Comparison of ENCODE assay signal across 8 mouse cellular contexts in genomic region chr9:15681855-15682466, GRCm38 (mm10). TPM values are rescaled to one million over a fixed set of nuclear protein-coding genes. Genes with fewer than 3 reads are reported as not detected.
DNase-seq lines count a peak whose midpoint lies in the region; ATAC-seq and TF ChIP-seq lines count a peak whose summit lies in the region.

No protein-coding gene starts in this region.

- TF ChIP-seq CTCF in intestine, postnatal 0 days (IDR thresholded peaks at IDR 0.05; ENCODE audit: low read depth): peak; percentile 97

- H3K27me3 ChIP-seq in embryonic facial prominence, embryonic 10.5 days (replicated peaks; ENCODE audit: low read depth, poor library complexity, severe bottlenecking): no peaks in the 10 kb centered on the region
- H3K27me3 ChIP-seq in intestine, postnatal 0 days (replicated peaks; ENCODE audit: control insufficient read depth, insufficient read depth, low read length): no peaks in the 10 kb centered on the region
- H3K27me3 ChIP-seq in midbrain, embryonic 13.5 days: no peaks in the 10 kb centered on the region
- no peaks in the 10 kb centered on the region for H3K27me3 ChIP-seq in stomach, embryonic 14.5 days (ENCODE audit: control insufficient read depth, insufficient read depth, low read length)

- no peak overlapping the region for H3K4me3 ChIP-seq in embryonic facial prominence, embryonic 10.5 days
- H3K4me3 ChIP-seq in intestine, postnatal 0 days (ENCODE audit: low read depth, low read length): no peak overlapping the region
- H3K4me3 ChIP-seq in midbrain, embryonic 13.5 days (replicated peaks): no peak overlapping the region
- no peak overlapping the region for H3K4me3 ChIP-seq in stomach, embryonic 14.5 days (ENCODE audit: low read depth, low read length)

- H3K36me3 ChIP-seq in embryonic facial prominence, embryonic 10.5 days (replicated peaks): no peaks in the 10 kb centered on the region
- H3K36me3 ChIP-seq in intestine, postnatal 0 days (ENCODE audit: control insufficient read depth, insufficient read depth): no peaks in the 10 kb centered on the region
- H3K36me3 ChIP-seq in midbrain, embryonic 13.5 days: no peaks in the 10 kb centered on the region
- no peaks in the 10 kb centered on the region for H3K36me3 ChIP-seq in stomach, embryonic 14.5 days (ENCODE audit: control insufficient read depth, insufficient read depth, low read length)

- H3K9me3 ChIP-seq in embryonic facial prominence, embryonic 10.5 days: no peaks in the 10 kb centered on the region
- H3K9me3 ChIP-seq in intestine, postnatal 0 days (ENCODE audit: control insufficient read depth): no peaks in the 10 kb centered on the region
- no peaks in the 10 kb centered on the region for H3K9me3 ChIP-seq in midbrain, embryonic 13.5 days
- no peaks in the 10 kb centered on the region for H3K9me3 ChIP-seq in stomach, embryonic 14.5 days (ENCODE audit: control insufficient read depth, low read depth, low read length)

- ATAC-seq in granulocyte monocyte progenitor cell, adult 5-6 weeks (replicated peaks; ENCODE audit: poor library complexity, severe bottlenecking): peak; percentile 60
- ATAC-seq in intestine, postnatal 0 days: peak; percentile 74; the same call in 1 of the 2 replicates
- ATAC-seq in midbrain, embryonic 13.5 days: peak; percentile 94
- ATAC-seq in stomach, embryonic 14.5 days (ENCODE audit: insufficient number of reproducible peaks, insufficient read depth, low FRiP score, low read depth): peak; percentile 83

- WGBS in embryonic facial prominence, embryonic 10.5 days: 59% methylated on average over 2 of the region's 2 CpGs
- 45% methylated on average over 2 of the region's 2 CpGs for WGBS in intestine, postnatal 0 days
- 49% methylated on average over 2 of the region's 2 CpGs for whole genome bisulfite sequencing in midbrain, embryonic 13.5 days
- 12% methylated on average over 2 of the region's 2 CpGs for WGBS in stomach, embryonic 14.5 days

- DNase-seq in spleen, adult 18-20 months: peak; percentile 12 to 38
- no peak for DNase-seq in spleen, adult 12 weeks (ENCODE audit: low spot score)
- DNase-seq in embryonic facial prominence, embryonic 10.5 days (ENCODE audit: low spot score): peak; percentile 69
- peak; percentile 78 to 84 for DNase-seq in left cerebral cortex, postnatal 25 days (ENCODE audit: low spot score in 2 of 2)

- H3K4me1 ChIP-seq in embryonic facial prominence, embryonic 10.5 days: no peaks in the 10 kb centered on the region
- no peaks in the 10 kb centered on the region for H3K4me1 ChIP-seq in intestine, postnatal 0 days (replicated peaks; ENCODE audit: control insufficient read depth, insufficient read depth, low read length)
- H3K4me1 ChIP-seq in midbrain, embryonic 13.5 days (replicated peaks): no peaks in the 10 kb centered on the region
- H3K4me1 ChIP-seq in stomach, embryonic 14.5 days (ENCODE audit: control insufficient read depth, insufficient read depth, low read length): no peaks in the 10 kb centered on the region

- intact Hi-C loops in left cerebral cortex, postnatal 25 days (cut with DNase I): loop anchor here (1.0 to 5.0 kb wide), 3 partner anchors 189 to 316 kb away; partner anchors contain the start of gene Smco4

- no peak overlapping the region; the same call in 1 of the 2 replicates for H3K27ac ChIP-seq in embryonic facial prominence, embryonic 10.5 days (replicated peaks)
- no peak overlapping the region for H3K27ac ChIP-seq in intestine, postnatal 0 days (ENCODE audit: low read depth, low read length)
- no peak overlapping the region for H3K27ac ChIP-seq in midbrain, embryonic 13.5 days
- H3K27ac ChIP-seq in stomach, embryonic 14.5 days (ENCODE audit: low read length): no peak overlapping the region

- no peak overlapping the region for H3K9ac ChIP-seq in intestine, postnatal 0 days (ENCODE audit: low read depth, low read length)
- H3K9ac ChIP-seq in midbrain, embryonic 13.5 days (replicated peaks): no peak overlapping the region
- H3K9ac ChIP-seq in stomach, embryonic 14.5 days (replicated peaks; ENCODE audit: low read depth, low read length): no peak overlapping the region

- H3K4me2 ChIP-seq in intestine, postnatal 0 days (replicated peaks; ENCODE audit: low read depth): no peak overlapping the region
- no peak overlapping the region for H3K4me2 ChIP-seq in midbrain, embryonic 13.5 days (replicated peaks)
- no peak overlapping the region for H3K4me2 ChIP-seq in stomach, embryonic 14.5 days (replicated peaks; ENCODE audit: low read depth, low read length)

RNA-seq across cellular contexts. Expression of gene Slc36a4, which starts 27.6 kb away (rescaled TPM):
- polyA plus RNA-seq in embryonic facial prominence, embryonic 10.5 days (2016; fragmentation: Nextera tagmentation; extraction: Ambion mirVana): 10.7 and 11.5 TPM in 2 replicates
- 11.8 and 12.1 TPM in 2 replicates for total RNA-seq in granulocyte monocyte progenitor cell, adult 5-6 weeks (2014; fragmentation: Nextera tagmentation)
- total RNA-seq in granulocyte monocyte progenitor cell, adult 5-6 weeks (2017): 9.7 and 14.3 TPM in 2 replicates
- polyA plus RNA-seq in intestine, postnatal 0 days (2015; fragmentation: Nextera tagmentation; extraction: Ambion mirVana): 6.0 TPM in 2 replicates
- 10 to 100 TPM; 43.4 to 44.6 TPM for total RNA-seq in left cerebral cortex, postnatal 25 days (2021)
- 21.1 and 23.2 TPM in 2 replicates for polyA plus RNA-seq in midbrain, embryonic 13.5 days (2015; fragmentation: Nextera tagmentation; extraction: Ambion mirVana)
- 24.3 and 28.7 TPM in 2 replicates for polyA plus RNA-seq in stomach, embryonic 14.5 days (2014; fragmentation: Nextera tagmentation; extraction: Ambion mirVana)

RNA-seq across cellular contexts. Expression of gene Deup1, which starts 54.2 kb away (rescaled TPM):
- polyA plus RNA-seq in embryonic facial prominence, embryonic 10.5 days (2016; fragmentation: Nextera tagmentation; extraction: Ambion mirVana): 0.59 TPM in 2 replicates
- not detected in 2 replicates for total RNA-seq in granulocyte monocyte progenitor cell, adult 5-6 weeks (2014; fragmentation: Nextera tagmentation)
- not detected in 2 replicates for total RNA-seq in granulocyte monocyte progenitor cell, adult 5-6 weeks (2017)
- polyA plus RNA-seq in intestine, postnatal 0 days (2015; fragmentation: Nextera tagmentation; extraction: Ambion mirVana): 0.08 and 0.14 TPM in 2 replicates
- total RNA-seq in left cerebral cortex, postnatal 25 days (2021): under 1 TPM; 0.30 to 0.34 TPM
- polyA plus RNA-seq in midbrain, embryonic 13.5 days (2015; fragmentation: Nextera tagmentation; extraction: Ambion mirVana): 0.96 and 1.0 TPM in 2 replicates
- 0.22 and 0.55 TPM in 2 replicates for polyA plus RNA-seq in stomach, embryonic 14.5 days (2014; fragmentation: Nextera tagmentation; extraction: Ambion mirVana)
